Mouse (Mus musculus) telencephalon, adult 2 months (tissue): ENCODE measurements around the gene St7l.
A peak's percentile ranks its signal among the peaks of the same experiment; 100 is the strongest.

Experiments
- DNase-seq: peaks from one replicate; pipeline ENCODE4 v3.0.0-alpha.2; 2011; ENCODE audit warnings: low read depth, low spot score

The St7l gene

DNA sequence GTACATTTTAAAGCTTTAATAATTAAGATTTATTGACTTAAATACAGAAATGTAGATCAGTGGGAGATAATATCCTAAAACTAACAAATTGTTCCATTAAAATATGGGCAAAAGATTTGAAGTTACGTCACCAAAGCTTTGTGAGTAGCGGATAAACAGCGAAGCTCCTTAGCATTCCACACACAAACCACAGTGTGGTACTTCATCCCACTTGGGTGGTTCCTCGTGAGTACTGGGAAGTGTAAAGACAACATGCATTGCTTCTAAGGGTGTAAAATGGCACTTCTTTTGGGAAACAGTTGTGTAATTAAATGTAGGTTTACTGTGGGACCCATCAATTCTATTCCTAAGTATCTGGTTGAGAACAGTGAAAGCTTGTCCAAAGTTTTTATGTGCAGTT, 37.3 kb downstream of the St7l start:
- no peak for DNase-seq

DNA sequence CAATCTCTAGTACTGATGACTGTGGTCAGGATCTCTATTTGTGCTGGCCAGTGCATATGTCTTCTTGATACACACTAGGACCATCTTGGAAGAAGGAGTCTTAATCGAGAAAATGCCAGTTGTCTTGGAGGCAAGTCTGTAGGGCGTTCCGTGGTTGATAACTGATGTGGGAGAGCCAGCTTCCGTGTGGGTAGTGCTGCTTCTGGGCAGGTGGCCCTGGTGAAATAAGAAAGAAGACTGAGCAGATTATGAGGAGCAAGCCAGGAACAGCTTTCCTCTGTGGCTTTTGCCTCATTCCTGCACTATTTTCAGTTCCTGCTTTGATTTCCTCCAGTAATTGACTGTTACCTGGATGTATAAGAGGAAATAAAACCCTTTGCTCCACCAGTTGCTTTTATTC, 41.6 kb downstream of the St7l start:
- peak; percentile 70 for DNase-seq

DNA sequence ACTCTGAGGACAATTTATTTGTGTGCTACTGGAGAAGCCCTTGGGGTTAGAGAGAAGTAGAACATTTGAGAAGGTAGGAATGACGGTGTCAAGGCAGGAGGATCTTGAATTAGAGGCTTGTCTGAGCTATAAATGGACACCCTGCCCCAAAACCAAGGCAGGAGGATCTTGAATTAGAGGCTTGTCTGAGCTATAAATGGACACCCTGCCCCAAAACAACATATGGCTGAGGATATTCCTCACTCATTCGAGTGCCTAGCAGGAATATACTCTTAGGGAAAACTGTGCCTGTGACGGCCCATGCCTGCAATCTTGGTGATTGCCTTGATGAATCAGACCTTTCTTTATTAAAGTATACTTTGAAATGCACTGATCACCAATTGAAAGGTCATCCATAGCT, 42.2 kb downstream of the St7l start:
- DNase-seq: peak; percentile 79

DNA sequence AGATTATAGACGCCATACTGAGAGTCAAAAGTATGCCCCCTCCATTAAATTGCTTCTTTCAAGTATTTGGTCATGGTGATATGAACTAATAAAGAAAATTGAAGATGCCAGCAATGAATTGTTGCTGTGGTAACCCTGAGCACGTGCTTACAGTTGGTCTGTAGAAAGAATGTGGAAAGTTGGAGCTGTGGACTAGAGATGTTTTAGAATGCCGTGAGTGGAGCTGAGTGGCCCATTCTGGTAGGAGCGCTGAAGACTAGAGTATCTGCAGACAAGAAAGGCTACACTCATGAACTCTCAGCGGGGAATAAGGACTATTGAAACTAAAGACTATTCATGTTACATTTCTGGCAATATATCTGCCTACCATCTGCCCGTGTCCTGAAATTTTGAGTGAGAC, 45.4 kb downstream of the St7l start:
- no peak for DNase-seq

DNA sequence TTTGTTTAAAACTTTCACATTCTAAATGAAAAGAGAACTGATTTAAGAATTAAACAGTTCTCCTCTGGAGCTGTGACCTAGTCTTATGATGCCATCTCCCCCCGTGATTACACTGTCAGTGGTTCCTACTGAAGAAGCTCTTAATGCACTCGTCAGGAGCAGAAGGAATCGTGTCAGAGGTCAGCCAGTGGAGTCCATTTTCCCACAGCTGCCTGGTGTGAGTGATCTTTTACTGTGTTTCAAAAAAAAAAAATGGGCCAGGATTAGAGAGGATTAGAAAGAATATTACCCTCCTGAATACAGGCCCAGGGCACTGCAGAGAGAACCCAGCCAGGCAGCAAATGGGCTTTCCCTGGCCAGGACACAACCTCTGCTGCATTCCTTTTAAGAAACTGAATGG, 51.2 kb downstream of the St7l start:
- DNase-seq: no peak

DNA sequence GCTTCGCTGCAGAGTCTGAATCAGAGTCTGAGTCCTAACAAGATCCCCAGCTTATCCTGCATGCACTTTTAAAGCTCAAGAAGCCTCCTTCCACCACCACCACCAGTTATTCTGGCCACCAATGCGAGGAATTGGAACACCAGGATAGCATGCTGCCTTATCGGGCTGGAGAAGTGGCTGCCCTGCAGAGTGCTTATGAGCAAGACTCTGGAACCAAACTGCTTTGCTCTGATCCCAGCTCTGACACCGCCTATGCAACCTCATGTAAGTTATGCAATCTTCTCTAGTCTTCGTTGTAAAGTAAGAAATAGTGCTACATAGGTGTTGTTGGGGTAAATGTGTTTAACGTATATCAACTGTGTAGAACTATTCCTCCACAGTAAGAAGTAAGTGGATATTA, 65.6 kb downstream of the St7l start:
- DNase-seq: no peak

DNA sequence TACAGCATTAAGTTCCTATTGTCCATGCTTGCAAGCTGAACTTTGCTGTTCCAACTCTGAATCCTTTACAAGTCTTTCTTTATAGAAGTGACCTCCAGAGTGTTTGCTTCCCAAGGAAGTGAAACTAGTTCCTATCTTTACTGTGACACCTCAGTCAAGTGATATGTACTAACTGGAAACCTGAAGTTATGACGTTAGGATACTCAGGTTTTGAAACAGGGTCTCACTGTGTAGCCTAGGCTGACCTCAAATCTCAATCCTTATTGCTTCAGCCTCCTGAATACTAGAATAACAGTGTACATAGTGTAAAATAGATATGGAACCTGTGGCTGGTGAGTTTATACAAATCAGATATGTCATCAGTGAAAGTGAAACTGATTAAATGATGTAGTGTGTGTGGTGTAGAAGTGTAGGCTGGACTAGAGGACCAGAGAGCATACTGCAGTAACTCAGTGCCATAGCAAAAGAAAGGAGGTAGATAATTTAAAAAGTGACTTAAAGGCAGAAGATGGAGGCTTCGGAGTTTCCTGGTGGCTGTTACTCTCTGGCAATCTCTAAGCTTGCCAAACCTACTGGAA, 74.0 kb downstream of the St7l start:
- DNase-seq: no peak

DNA sequence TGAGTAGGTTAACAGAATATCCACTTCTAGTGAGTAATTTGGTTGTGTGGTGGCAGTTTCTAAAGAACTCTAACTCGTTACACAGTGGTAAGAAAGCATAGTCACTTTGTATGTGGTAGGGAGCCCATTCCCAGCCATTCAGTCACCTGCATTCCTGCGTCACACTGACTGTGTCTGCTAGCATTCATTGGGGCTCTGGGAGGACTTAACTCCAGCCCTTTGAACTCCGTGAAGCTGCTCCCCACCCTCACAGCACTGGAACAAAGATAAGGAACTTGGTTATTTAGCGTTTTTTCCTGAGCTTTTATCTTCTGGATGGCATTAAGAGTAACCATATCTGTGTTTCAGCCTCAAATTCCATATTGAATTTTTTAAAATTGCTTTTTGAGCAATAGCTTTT, 74.5 kb downstream of the St7l start:
- DNase-seq: no peak

DNA sequence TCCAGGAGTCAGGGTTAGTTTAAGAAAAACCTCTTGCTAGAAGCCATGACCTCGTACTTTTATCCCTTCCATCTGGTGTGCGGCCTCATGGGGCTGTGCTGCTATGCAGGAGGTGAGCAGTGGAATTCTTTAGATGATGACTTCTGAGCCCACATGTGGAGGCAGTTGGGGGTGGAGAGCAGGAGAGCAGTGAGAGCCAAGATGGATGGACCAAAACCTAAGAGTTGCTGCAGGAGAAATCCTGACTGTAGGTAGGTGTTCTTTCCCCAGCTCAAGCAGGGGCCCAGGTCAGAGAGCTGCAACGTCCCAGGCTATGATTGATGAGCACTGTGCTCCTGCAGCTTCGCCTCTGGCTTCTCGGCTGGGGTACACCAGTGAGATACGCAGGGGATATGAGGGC, 76.9 kb downstream of the St7l start:
- DNase-seq: no peak

DNA sequence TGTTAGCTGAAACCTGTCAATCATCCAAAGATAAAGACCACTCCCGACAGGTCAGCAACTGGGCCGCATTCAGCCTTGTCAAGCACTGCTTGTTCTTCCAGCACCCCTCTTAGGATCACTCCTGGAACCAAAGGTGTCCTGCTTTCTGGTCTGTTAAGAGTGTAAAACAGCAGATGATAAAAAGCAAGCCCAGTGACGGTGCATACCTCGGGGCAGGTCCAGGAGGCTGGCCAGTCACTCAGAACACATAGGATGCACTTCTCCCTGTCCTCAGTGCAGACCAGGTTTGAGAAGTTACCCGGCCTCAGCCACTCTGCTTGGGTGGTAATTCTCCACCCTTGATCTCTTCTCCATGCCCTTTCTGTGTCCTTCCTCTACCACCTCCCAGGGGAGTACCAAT, 78.9 kb downstream of the St7l start:
- DNase-seq: no peak

DNA sequence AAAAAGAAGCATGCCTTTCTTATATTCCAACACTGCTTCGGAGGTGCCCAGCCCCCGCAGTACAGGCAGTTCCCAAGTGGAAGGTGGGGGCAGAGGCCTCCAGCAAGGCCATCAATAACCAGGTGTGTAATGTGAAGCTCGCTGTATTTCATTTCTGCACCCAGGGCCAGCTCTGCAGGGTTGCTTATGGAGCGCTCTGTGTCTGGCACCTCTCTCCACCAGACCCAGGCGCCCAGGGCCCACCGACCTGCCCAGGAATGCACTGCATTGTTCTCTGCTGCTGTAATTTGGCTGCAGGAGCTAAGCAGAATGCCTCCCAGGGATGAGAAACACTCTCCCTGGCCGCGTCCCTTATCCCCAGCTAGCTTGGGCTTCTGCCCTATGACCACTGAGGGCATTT, 79.5 kb downstream of the St7l start:
- DNase-seq: no peak

DNA sequence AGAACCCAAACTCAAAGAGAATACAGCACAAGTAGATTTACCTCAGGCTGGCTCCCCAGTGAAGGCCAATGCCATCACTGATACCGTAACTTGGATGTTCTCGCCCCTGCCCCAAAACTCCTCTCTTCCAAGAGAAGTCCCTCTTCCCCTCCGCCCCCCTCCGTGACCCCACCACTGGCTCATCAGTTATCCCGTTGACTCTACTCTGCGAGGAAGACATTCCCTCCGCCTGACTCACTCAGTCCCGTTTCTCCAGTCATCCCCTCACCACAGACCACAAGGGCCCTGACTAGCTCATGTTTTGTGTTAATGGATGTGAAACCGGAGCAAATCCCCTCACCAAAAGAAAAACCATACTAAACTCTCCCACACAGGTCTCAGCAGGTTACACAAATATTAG, 81.1 kb downstream of the St7l start:
- DNase-seq: no peak

DNA sequence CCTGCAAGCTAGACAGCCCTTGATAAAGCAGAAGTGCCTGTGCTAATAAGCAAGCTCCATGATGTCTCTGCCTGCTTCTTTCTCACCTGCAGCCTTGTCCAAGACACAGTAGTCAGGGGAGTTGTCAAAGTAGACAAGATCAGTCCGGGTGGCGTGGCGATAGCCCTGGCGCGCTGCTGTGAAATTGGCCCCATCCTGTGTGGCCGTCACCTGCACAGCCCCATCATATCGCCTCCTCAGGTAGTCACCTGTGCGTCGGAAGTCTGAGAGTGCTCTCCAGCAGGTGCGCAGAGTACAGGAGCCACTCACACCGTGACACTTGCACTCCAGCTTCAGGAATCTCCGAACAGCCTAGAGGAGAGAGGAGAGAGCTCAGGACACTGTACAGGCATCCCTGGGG, 87.1 kb downstream of the St7l start:
- no peak for DNase-seq

DNA sequence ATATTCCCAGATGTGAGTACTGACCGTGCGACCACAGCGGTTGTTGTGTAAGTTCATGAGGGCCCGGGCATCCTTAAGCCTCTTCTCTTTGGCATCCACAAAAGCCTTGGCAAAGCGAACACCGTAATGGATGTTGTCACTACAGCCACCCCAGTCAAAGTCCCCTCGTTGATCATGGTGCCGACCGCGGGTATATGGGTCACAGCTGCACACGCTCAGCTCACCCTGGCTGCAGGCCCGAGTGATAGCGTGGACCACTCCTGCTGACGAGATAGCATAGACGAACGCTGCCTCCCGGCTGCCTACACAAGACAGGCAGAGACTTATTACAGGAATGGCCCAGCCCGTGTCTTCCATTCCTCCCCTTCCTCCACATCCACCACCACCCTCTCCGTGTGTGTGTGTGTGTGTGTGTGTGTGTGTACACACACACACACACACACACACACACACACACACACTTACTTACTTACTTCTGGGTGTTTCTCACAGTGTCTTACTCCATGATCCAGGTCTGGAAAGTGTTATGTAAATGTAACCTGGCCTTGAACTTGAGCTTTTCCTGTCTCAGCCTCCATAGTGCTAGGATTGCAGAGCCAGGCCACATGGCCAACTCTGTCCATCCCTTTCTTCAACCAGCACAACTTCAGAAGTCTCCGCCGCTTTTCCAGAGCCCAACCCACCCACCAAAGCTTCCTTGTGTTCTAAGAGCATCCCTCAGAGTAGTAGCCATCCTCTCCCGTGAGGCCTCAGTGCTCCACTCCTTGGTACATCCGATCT, 89.3 kb downstream of the St7l start:
- no peak for DNase-seq

DNA sequence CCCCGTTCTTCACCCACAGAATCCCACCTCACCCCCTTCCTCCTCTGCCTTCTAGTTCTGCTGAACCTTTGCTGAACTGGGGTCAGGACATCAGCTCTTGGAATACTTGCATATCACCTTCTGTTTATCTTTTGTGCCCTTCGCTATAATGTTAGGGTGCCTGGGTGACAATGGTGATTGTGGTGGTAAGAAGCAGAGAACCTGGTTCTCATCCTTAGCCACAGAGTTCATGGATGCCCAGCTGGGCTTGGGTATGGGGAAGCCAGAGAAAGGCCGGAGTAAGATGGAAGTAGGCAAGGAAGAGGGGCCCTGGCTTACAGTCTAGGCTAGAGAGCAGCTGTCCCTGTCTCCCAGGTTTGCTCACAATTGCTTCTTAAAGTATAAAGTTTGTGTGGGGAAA, 90.3 kb downstream of the St7l start:
- no peak for DNase-seq

DNA sequence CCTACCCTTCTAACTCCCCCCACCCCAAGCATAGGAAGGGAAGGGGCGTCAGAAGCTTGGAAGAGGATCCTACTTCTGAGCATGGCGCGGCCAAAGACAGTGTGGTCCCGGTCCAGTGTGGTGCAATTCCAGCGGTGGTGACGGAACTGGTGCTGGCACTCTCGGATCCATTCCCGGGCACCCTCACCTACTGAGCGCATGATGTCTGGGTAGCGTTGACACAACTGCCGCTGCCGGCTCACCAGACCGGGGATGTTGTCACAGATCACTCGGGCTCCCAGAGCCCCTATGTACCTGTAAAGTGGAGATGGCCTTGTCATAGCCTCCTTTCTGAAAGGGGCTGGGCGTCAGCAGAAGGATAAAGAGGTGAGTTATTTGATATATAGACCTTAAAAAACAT, 90.7 kb downstream of the St7l start:
- no peak for DNase-seq

DNA sequence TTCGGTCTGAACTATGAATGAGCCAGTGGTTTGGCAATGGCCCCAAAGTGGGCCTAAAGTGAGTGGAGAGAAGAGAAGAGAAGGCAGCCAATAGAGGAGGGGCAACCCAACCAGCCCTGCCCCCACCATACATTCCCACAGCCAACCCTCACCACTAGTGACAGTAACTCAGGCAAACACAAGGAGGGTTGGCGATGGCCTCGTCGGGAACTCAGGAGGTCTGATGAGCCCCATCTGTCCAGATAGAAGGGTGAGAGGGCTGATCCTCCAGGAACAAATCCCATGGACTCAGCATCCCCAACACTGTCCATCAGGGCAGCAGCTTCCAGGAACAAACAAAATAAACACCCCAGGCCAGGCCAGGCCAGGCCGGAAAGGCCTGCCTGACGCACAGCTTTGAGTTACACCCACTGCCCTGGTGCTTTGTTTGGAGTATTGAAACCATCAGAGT, 92.4 kb downstream of the St7l start:
- DNase-seq: no peak

DNA sequence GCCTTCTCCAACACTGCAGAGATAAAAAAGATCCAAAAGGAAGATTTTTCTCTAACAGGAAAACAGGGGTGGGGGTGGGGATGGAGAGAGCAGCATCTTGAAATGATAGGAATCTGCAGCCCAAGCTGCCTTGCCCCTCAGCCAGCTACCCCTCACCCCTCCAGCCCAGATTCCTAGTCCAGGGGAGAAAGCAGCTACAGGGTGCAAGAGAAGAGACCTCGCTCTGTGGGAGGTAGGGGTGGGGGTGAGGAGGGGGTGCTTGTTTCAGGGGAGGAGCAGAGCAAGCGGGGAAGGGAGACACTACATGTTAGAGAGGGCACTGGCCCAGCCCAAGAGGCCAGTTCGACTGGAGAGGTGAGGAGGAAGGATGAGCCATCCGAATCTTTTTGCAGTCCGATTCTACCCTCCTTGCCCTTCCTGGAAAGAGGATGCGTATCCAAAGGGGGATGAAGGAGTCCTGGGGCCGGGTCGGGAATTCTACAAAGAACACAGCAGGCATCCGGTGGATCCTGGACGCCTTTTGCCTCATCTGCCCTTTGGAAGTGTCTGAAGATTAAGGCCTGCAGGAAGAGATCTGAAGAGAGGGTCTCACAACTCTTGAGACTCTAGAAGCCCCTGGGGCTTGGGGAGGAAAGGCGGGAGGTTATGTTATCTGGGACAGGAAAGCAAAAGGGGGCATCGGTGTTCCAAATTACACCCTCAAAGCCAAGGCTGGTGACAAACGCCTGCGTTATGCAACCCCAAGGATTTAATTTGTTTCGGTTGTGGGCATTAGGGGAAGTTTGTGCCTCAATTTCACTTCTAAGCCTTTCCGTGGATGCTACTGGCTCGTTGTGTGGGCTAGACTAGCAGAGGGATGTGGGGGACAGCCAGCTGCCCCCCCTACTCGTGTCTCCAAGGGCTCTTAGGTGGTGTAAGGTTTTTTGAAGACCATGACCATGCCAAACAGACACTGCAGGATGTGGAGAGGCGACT, 96.5 kb downstream of the St7l start:
- DNase-seq: no peak

DNA sequence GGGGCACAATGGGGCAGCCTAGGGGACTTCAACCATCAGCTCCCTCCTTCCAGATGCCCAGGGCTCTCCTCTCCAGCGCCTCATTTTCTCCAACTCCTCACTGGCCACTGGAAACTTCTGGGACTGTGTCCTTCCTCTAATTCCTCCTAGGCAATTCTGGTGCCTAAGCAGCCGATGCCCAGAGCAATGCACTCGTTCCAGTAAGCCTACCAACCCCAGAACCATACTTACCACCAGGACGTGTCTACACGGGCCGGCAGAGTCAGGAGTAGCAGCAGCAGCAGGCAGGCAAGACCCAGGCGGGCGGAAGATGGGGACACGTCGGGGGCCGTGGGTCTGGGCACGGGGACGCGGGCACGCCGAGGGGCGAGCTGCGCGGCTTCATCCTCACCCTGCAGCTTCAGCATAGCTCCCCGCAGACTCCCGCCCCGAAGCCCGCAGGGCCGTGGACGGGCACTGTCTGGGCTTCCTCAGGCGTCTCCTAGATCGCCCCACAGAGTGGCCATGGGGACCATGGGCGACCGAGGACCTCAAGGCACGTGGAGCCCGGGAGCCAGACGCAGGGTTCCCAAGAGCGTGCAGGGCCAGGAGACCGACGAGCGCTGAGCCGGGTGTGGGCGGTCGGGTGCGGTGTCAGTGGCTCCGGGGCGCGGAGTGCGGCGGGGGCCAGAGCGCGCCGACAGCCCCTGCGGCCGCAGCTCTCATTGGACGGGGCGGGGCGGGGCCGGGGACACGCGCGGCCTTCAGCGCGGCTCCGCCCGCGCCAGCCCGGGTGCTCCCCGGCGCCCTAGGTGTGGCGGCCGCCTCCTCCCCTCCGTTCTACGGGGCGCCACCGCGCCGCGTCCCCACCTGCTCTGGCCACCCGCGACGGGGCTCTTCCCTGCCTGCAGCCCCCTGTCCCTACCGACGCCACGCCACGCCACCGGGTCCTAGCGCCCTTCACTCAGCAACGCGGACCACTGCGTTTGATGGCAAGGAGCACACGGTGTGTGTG, 97.6 kb downstream of the St7l start, which contains the start of gene Wnt2b:
Gene Wnt2b, minus strand, starts transcription at position 856 of the 994 bp plus-strand sequence.
- no peak for DNase-seq

DNA sequence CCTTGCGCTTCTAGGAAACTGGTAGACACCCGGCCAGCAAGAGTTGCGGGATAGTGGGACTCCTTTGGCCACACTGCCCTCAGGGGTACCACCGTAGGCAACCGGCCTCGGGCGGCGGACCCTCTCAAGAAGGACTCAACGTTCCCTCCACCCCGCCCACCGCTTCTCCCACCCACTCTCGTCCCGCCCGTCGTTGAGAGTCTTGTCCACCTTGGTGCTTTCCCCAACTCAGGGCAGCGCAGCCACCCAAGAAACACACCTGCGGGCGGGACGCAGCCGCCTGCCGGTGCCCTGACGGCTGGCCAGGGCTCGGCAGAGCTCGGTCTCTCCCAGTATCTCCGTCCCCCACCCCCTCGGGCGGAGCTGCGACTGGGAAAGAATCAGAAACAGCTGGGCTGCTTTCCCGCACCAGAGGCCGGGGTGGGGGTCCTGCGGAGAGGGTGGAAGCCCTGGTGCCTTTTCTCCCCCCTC, 98.4 kb downstream of the St7l start:
- no peak for DNase-seq

DNA sequence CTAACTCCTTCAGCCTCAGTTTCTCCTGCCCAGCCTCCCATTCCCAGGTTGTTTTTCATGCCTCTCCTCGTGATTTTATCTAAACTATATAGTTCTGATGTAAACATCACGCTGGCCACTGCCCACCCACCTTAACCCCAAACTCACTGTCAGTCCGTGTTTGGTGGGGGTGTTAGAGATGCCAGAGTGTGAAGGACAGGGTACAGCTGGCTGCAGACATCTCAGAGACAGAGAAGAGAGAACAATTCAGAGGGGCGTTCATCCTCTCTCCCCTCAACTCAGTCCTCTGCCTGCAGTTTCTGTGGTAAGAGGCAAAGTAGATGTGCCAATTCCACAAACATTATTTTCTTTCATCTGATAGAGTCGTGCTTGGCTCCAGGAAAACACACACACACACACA, 99.1 kb downstream of the St7l start:
- DNase-seq: no peak
